Mouse (Mus musculus) intestine, embryonic 14.5 days (tissue): ENCODE data around the gene Lrrk1. TPM values are rescaled to one million over a fixed set of nuclear protein-coding genes. Genes with fewer than 3 reads are reported as not detected.

Source experiments
- ATAC-seq: fragments of 200-750 bp; cut with Nextera tagmentation; replicated peaks from 2 replicates; pipeline ENCODE4 v1.8.0; 2017; ENCODE audit warnings: low read depth, moderate number of reproducible peaks, moderate TSS enrichment, moderate library complexity; ENCODE audit not compliant: low FRiP score, low TSS enrichment
- DNase-seq: peaks from one replicate; pipeline ENCODE4 v3.0.0-alpha.2; 2018; ENCODE audit warnings: low spot score
- H3K27ac ChIP-seq: fragments of 300-500 bp; sonication (generic); 2 replicates; pipeline ENCODE4 v1.5.1; 2014; ENCODE audit warnings: low read depth, mild to moderate bottlenecking, control low read depth
- H3K27me3 ChIP-seq: fragments of 300-500 bp; sonication (generic); replicated peaks from 2 replicates; pipeline ENCODE4 v1.6.1; 2014; ENCODE audit warnings: low read length, control low read depth; ENCODE audit not compliant: control insufficient read depth, insufficient read depth
- H3K36me3 ChIP-seq: fragments of 300-500 bp; sonication (generic); 2 replicates; pipeline ENCODE4 v1.6.1; 2014; ENCODE audit warnings: low read length, control low read depth; ENCODE audit not compliant: control insufficient read depth, insufficient read depth
- H3K4me1 ChIP-seq: fragments of 300-500 bp; sonication (generic); replicated peaks from 2 replicates; pipeline ENCODE4 v1.6.1; 2014; ENCODE audit warnings: low read length, control low read depth, mixed read lengths; ENCODE audit not compliant: control insufficient read depth, insufficient read depth
- H3K4me2 ChIP-seq: fragments of 300-500 bp; sonication (generic); 2 replicates; pipeline ENCODE4 v1.6.1; 2014; ENCODE audit warnings: low read length
- H3K4me3 ChIP-seq: fragments of 300-500 bp; sonication (generic); 2 replicates; pipeline ENCODE4 v1.5.1; 2014; ENCODE audit warnings: low read depth, low read length, control low read depth, mixed read lengths
- H3K9ac ChIP-seq: fragments of 300-500 bp; sonication (generic); 2 replicates; pipeline ENCODE4 v1.6.1; 2014; ENCODE audit warnings: mild to moderate bottlenecking, low read length
- H3K9me3 ChIP-seq: fragments of 300-500 bp; sonication (generic); 2 replicates; pipeline ENCODE4 v1.6.1; 2016; ENCODE audit warnings: low read length, control low read depth; ENCODE audit not compliant: control insufficient read depth
- WGBS: fragments of 180-500 bp; shearing (Covaris S2); extraction: QIAGEN DNeasy Blood & Tissue Kit; methylation state at CpG from one replicate; pipeline ENCODE4 v1.1.7; 2014; 5-methylcytosine and 5-hydroxymethylcytosine counted together
- polyA plus RNA-seq: library from polyadenylated mRNA; unstranded; fragments of >200 nt; fragmentation: Nextera tagmentation; extraction: Ambion mirVana; gene quantifications from 2 replicates; pipeline ENCODE4 v1.2.1, GENCODE M21; 2014

Lrrk1 gene
- polyA plus RNA-seq, 1 experiment from 2014 or later: 16.9 TPM

DNA sequence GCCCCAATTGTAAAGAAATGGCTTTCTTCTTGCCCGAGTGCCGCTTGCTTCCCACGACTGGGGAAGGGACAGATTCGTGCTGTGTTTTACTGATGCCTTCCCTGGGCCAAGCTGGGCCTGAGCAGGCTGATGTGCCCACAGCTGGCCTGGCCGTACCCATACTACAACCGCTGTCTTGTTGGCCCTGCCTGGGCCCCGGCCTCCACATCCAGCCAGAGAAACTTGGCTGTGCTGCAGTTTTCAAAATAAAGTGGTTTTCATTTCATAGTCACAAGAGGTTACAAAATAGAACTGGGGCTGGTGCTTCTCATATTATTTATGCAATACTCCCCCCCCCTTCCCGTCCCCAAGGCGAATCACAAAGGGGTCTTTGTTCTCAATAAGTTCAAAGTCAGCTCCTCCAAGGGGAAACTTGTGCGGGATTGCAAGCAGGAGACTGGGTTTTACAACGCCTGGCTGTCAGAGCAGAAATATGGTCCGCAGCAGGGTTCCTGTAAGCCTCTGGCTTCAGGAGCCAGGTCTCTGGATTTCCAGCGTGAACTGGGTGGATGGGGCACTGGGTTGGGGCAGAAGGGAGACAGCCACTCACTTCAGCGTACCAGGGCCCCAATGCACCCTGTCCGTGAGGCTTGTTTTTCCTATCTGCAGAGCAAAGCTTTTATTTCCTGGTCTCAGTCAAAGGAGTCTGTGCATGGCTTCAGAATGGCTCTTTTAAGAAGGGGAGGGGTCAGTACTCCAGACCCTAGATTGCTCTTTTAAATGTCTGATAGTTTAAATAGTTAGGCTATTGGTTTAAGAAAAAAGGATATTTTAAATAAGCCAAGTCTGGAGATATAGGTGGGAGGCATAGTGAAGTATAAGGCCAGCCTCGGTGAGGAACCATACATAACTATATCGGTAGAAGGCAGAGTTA lies 157.3 kb downstream of the Lrrk1 start:
- Histone ChIP-seq H3K4me1 (no peaks in the 10 kb centered on the region; the same call in none of the 2 replicates), H3K27ac (peak overlapping the region; percentile 14; the same call in 1 of the 2 replicates), H3K27me3 (no peaks in the 10 kb centered on the region), H3K4me2 (no peak overlapping the region), H3K9ac (no peak overlapping the region), H3K36me3 (no peaks in the 10 kb centered on the region), H3K4me3 (no peak overlapping the region), H3K9me3 (no peaks in the 10 kb centered on the region)
- ATAC-seq (no peak; the same call in 1 of the 2 replicates), DNase-seq (peak; percentile 55)
- 36% methylated on average over 17 of the region's 17 CpGs for WGBS

DNA sequence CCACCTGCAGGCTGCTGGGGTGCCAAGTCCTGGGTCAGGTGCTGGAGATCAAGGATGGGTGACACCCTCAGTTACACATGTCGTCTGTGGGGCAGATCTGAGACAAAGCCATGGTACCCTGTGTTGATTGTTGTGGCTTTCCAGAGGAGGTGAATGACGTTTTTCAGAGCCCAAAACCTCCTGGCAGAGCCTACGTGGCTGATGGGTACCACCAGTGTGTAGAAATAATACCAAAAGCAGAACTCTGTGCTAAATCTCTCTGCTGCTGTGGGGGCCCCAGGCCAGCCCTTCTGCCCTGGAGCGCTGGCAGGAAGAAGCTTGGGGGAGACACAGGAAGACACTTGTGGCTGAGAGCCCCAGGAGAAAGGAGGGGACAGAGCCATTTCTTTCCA lies 157.9 kb downstream of the Lrrk1 start:
- Histone ChIP-seq H3K9me3 (no peaks in the 10 kb centered on the region), H3K9ac (no peak overlapping the region), H3K27me3 (no peaks in the 10 kb centered on the region), H3K27ac (no peak overlapping the region), H3K4me1 (no peaks in the 10 kb centered on the region; the same call in none of the 2 replicates), H3K36me3 (no peaks in the 10 kb centered on the region), H3K4me3 (no peak overlapping the region), H3K4me2 (no peak overlapping the region)
- DNase-seq (peak; percentile 55), ATAC-seq (no peak)
- WGBS: 52% methylated on average over 4 of the region's 4 CpGs

DNA sequence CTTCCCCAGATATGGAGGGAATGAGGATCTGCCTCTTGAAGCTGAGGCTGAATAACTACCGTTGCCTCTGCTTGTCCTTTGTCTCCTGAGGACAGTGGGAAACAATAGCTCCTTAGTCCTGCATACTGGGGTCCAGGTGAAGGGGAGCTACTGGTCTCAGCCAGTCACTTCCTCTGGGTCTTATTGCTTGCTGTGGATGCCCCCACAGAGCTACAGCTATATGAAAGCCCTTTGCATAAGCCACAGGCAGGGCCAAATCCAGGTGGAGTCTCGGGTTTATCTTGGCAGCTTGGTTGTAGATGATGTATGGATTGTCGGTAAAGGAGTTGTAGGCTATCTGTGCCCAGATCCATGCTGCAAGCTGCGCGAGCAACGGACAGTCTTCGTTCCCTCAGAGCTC lies 158.7 kb downstream of the Lrrk1 start:
- Histone ChIP-seq H3K36me3 (no peaks in the 10 kb centered on the region), H3K9ac (no peak overlapping the region), H3K4me2 (no peak overlapping the region), H3K9me3 (no peaks in the 10 kb centered on the region), H3K27me3 (no peaks in the 10 kb centered on the region), H3K4me1 (no peaks in the 10 kb centered on the region; the same call in none of the 2 replicates), H3K4me3 (no peak overlapping the region), H3K27ac (no peak overlapping the region)
- ATAC-seq (no peak), DNase-seq (peak; percentile 44)
- 70% methylated on average over 7 of the region's 7 CpGs for WGBS

DNA sequence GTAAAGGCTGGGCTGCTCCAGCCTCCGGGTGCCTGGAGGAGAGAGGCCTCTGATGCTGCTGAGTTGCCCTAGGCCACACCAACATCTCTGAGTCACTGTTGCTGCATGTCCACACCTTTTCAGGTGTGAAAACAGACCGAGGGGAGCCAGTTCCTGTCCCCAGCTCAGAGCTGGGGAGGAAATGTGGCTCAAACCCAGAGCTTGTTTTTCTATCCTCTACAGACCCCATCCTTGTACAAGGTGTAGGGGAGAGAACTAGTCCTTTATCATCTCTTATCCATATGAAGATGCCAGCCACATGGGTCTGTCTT lies 159.6 kb downstream of the Lrrk1 start:
- Histone ChIP-seq H3K9me3 (no peaks in the 10 kb centered on the region), H3K4me3 (no peak overlapping the region), H3K36me3 (no peaks in the 10 kb centered on the region), H3K4me1 (no peaks in the 10 kb centered on the region; the same call in none of the 2 replicates), H3K4me2 (no peak overlapping the region), H3K27ac (no peak overlapping the region), H3K9ac (no peak overlapping the region), H3K27me3 (no peaks in the 10 kb centered on the region)
- no peak for ATAC-seq
- 70% methylated on average over 2 of the region's 2 CpGs for WGBS
- peak; percentile 46 for DNase-seq

DNA sequence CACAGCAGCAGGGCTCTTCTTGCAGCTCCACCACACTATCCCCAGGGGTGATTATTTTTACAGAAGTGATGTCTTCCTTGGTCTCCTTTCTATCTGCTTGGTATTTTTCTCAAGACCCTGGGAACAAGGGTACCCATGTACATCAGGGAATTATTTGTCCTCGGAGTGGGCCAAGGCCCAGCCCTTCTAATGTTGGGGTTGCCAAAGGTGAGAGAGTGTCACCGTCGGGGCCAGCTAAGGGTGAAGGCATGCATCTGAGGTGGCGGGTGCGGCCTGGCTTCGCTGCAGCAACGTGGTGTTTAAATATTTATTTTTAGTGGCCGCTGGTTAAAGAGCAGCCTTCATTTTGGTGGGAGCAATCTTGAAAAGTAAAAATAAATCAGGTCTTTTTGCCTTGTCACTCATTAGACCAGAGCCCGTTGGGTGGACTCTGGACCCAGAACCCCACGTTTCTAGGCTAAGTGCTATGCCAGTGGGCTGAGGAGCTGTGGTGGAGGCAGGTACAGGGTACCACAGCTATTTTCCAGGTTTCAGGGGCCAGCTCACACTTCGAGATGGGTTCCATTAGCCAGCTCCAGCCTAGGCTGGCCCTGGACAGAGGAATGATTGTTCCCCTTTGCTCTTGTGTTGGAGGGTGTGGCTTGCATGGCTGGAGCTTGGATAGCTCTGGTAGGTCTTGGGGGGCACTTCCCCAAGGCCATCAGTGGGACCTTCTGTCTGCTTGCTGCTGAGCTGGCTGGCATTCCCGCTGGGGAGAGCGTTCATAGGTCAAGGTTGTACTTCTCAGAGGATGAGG lies 160.1 kb downstream of the Lrrk1 start:
- Histone ChIP-seq H3K36me3 (no peaks in the 10 kb centered on the region), H3K4me2 (no peak overlapping the region), H3K9ac (no peak overlapping the region), H3K4me3 (no peak overlapping the region), H3K9me3 (no peaks in the 10 kb centered on the region), H3K27ac (no peak overlapping the region), H3K27me3 (no peaks in the 10 kb centered on the region), H3K4me1 (peaks cover 4% of the 10 kb centered on the region; the same call in 1 of the 2 replicates)
- ATAC-seq (no peak), DNase-seq (peak; percentile 40)
- 58% methylated on average over 13 of the region's 13 CpGs for WGBS

DNA sequence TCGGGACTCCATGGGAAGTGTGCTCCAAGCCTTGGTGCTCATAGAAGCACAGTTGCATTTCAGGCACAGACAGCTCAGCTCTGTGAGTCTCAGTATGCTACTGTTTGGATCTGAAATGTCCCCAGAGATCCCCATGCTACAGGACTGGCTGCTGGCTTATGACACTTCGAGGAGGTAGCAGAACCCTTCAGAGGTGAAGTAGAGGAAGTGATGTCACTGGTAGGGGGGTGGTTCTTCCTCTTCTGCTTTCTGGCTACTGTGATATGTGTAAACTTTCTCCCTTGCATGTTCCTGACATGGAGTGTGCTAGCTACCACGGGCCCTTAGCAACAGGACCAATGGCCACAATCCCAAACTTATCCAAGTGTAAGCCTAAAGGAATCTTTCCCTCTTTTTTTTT lies 162.3 kb downstream of the Lrrk1 start:
- 81% methylated on average over 3 of the region's 3 CpGs for WGBS
- DNase-seq: peak; percentile 23
- Histone ChIP-seq H3K4me2 (no peak overlapping the region), H3K4me1 (peaks cover 7% of the 10 kb centered on the region), H3K27ac (no peak overlapping the region), H3K9me3 (no peaks in the 10 kb centered on the region), H3K9ac (no peak overlapping the region), H3K36me3 (no peaks in the 10 kb centered on the region), H3K4me3 (no peak overlapping the region), H3K27me3 (no peaks in the 10 kb centered on the region)
- no peak for ATAC-seq

DNA sequence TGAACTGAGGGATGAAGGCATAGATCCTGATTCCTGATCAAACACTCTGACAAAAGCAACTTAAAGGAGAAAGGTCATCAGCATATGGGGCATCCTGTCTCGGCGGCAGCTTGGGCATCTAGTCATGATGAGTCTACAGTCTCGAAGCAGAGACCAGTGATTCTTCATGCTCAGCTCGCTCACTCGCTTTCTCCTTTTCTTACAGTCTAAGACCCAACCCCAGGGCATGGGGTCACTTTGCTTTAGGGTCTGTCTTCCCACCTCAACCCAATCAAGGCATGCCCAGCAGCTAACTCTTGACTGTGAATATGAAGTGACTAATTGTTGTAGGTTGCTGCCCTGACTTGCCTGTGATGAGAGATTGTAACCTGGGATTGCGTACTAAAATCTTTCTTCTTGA lies 163.6 kb downstream of the Lrrk1 start:
- H3K27ac ChIP-seq: no peak overlapping the region
- 97% methylated on average over 6 of the region's 6 CpGs for WGBS
- peak; percentile 42 for DNase-seq
- H3K27me3 ChIP-seq: no peaks in the 10 kb centered on the region
- no peak overlapping the region for H3K4me2 ChIP-seq
- peaks cover 7% of the 10 kb centered on the region; the same call in 1 of the 2 replicates for H3K4me1 ChIP-seq
- no peaks in the 10 kb centered on the region for H3K36me3 ChIP-seq
- H3K4me3 ChIP-seq: no peak overlapping the region
- no peak for ATAC-seq
- H3K9me3 ChIP-seq: no peaks in the 10 kb centered on the region
- no peak overlapping the region for H3K9ac ChIP-seq

DNA sequence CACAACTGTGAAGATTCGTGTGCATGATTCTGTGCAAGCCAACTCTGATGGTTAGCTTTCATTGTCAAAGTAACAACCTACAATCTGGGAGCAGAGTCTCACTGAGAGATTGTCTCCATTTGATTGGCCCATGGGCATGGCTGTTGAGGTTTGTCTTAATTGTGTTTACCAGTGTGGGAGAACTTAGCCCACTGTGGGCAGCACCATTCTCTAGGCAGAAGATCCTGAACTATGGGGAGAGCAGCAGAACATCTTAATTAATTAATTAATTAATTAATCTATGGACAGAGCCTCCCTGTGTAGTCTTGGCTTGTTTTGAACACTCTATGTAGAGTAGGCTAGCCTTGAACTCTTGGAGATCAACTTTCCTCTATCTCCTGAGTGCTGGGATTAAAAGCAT lies 164.4 kb downstream of the Lrrk1 start:
- DNase-seq: no peak
- H3K4me2 ChIP-seq: no peak overlapping the region
- H3K27me3 ChIP-seq: no peaks in the 10 kb centered on the region
- no peaks in the 10 kb centered on the region for H3K9me3 ChIP-seq
- H3K9ac ChIP-seq: no peak overlapping the region
- WGBS: 86% methylated on average over 1 of the region's 1 CpGs
- H3K27ac ChIP-seq: 0 out of 2 replicates have a peak overlapping the region, but pooled peaks have one; percentile 24
- peaks cover 8% of the 10 kb centered on the region; the same call in 1 of the 2 replicates for H3K4me1 ChIP-seq
- no peaks in the 10 kb centered on the region for H3K36me3 ChIP-seq
- no peak overlapping the region for H3K4me3 ChIP-seq
- ATAC-seq: no peak
